Mouse (Mus musculus): ENCODE measurements around the gene Hivep3.

GRCm38 (mm10) chr4:120062754-120063153 is 329.2 kb downstream of the Hivep3 start:
- TF ChIP-seq POLR2A (IDR thresholded peaks at IDR 0.05; ENCODE audit: control insufficient read depth, extremely low read depth, insufficient read depth, low read length, poor library complexity), result no peak
- no peak for TF ChIP-seq CTCF (IDR thresholded peaks at IDR 0.05; ENCODE audit: borderline replicate concordance, control insufficient read depth, extremely low read depth, insufficient read depth, low read length, poor library complexity)

All from thymus, adult 2 months (tissue).